In genomic region chr3:75517631-75518250, GRCm38 (mm10) we compare ENCODE assay signal across 10 mouse cellular contexts. TPM values are rescaled to one million over a fixed set of nuclear protein-coding genes. Genes with fewer than 3 reads are reported as not detected.
DNase-seq lines count a peak whose midpoint lies in the region; ATAC-seq and TF ChIP-seq lines count a peak whose summit lies in the region.
"Had no signal": no experiment of that assay in that cellular context is flagged by ENCODE, and none has a peak within 500 bp of the region (broad histone marks: within the 10 kb centered on the region; RNA-seq: fewer than 3 reads in every experiment).

No protein-coding gene starts in this region.

- no peaks in the 10 kb centered on the region for H3K4me1 ChIP-seq in hindbrain, embryonic 10.5 days (replicated peaks)
- H3K4me1 ChIP-seq in hindbrain, embryonic 16.5 days (ENCODE audit: control insufficient read depth, insufficient read depth, low read depth, low read length), result no peaks in the 10 kb centered on the region
- no peaks in the 10 kb centered on the region for H3K4me1 ChIP-seq in MEL (ENCODE audit: control insufficient read depth in 1 of 2, insufficient read depth in 2 of 2, low read length in 2 of 2)
- no peaks in the 10 kb centered on the region for H3K4me1 ChIP-seq in cortical plate, adult 2 months (ENCODE audit: control insufficient read depth, insufficient read depth, low read length)
- H3K4me1 ChIP-seq in thymus, adult 2 months (replicated peaks; ENCODE audit: control insufficient read depth, insufficient read depth, low read length), result no peaks in the 10 kb centered on the region
- H3K4me1 ChIP-seq: embryonic facial prominence, embryonic 12.5 days had no signal

- no peak for TF ChIP-seq EP300 in MEL (IDR thresholded peaks at IDR 0.05; ENCODE audit: low read depth in 1 of 2, low read length in 2 of 2)

- peak; percentile 44 for TF ChIP-seq RAD21 in MEL (IDR thresholded peaks at IDR 0.05; ENCODE audit: low read depth, low read length)

- WGBS in hindbrain, embryonic 10.5 days, result 76% methylated on average over 7 of the region's 7 CpGs
- WGBS in hindbrain, embryonic 16.5 days, result 81% methylated on average over 7 of the region's 7 CpGs
- 76% methylated on average over 7 of the region's 7 CpGs for WGBS in thymus, adult 2 months

- H3K4me2 ChIP-seq in hindbrain, embryonic 16.5 days (ENCODE audit: low read length), result no peak overlapping the region
- H3K4me2 ChIP-seq: embryonic facial prominence, embryonic 12.5 days had no signal

- no peak for TF ChIP-seq POLR2A in MEL (IDR thresholded peaks at IDR 0.05; ENCODE audit: control insufficient read depth in 1 of 2, insufficient read depth in 1 of 2, low read depth in 1 of 2, low read length in 2 of 2, poor library complexity in 1 of 2)
- TF ChIP-seq POLR2A in cortical plate, adult 2 months (IDR thresholded peaks at IDR 0.05; ENCODE audit: extremely low read depth, insufficient read depth, low read length), result no peak
- TF ChIP-seq POLR2A in thymus, adult 2 months (IDR thresholded peaks at IDR 0.05; ENCODE audit: control insufficient read depth, extremely low read depth, insufficient read depth, low read length, poor library complexity), result no peak

- H3K9me3 ChIP-seq in hindbrain, embryonic 10.5 days, result no peaks in the 10 kb centered on the region
- no peaks in the 10 kb centered on the region for H3K9me3 ChIP-seq in hindbrain, embryonic 16.5 days (ENCODE audit: control insufficient read depth, low read length)
- H3K9me3 ChIP-seq in MEL (replicated peaks; ENCODE audit: insufficient read depth, low read length), result no peaks in the 10 kb centered on the region
- H3K9me3 ChIP-seq: embryonic facial prominence, embryonic 12.5 days had no signal

- no peak overlapping the region for H3K27ac ChIP-seq in hindbrain, embryonic 10.5 days
- no peak overlapping the region for H3K27ac ChIP-seq in hindbrain, embryonic 16.5 days (ENCODE audit: low read depth, low read length)
- H3K27ac ChIP-seq in MEL (ENCODE audit: control insufficient read depth, low read depth, low read length), result no peak overlapping the region
- H3K27ac ChIP-seq in cortical plate, adult 2 months (ENCODE audit: insufficient read depth, low read length), result no peak overlapping the region
- H3K27ac ChIP-seq in thymus, adult 2 months (ENCODE audit: control insufficient read depth, insufficient read depth, low read length), result no peak overlapping the region
- H3K27ac ChIP-seq: embryonic facial prominence, embryonic 12.5 days had no signal

- no peak overlapping the region for H3K9ac ChIP-seq in hindbrain, embryonic 16.5 days (ENCODE audit: low read depth, low read length)
- no peak overlapping the region for H3K9ac ChIP-seq in MEL (ENCODE audit: control insufficient read depth, low read depth, low read length, poor library complexity, severe bottlenecking)
- H3K9ac ChIP-seq: embryonic facial prominence, embryonic 12.5 days had no signal

- no peak overlapping the region for H3K4me3 ChIP-seq in hindbrain, embryonic 10.5 days
- H3K4me3 ChIP-seq in hindbrain, embryonic 16.5 days (ENCODE audit: low read length), result no peak overlapping the region
- no peak overlapping the region for H3K4me3 ChIP-seq in MEL (ENCODE audit: control insufficient read depth in 1 of 2, insufficient read depth in 1 of 2, low read depth in 2 of 2, low read length in 2 of 2)
- no peak overlapping the region for H3K4me3 ChIP-seq in cortical plate, adult 2 months (ENCODE audit: insufficient read depth, low read length)
- no peak overlapping the region for H3K4me3 ChIP-seq in thymus, adult 2 months (ENCODE audit: control insufficient read depth, insufficient read depth, low read length)
- H3K4me3 ChIP-seq: embryonic facial prominence, embryonic 12.5 days had no signal

- TF ChIP-seq CTCF in MEL (IDR thresholded peaks at IDR 0.05 in 2 of 3, conservative IDR thresholded peaks at IDR 0.05 in 1 of 3; ENCODE audit: control insufficient read depth in 1 of 3, insufficient read depth in 1 of 3, low read depth in 2 of 3, low read length in 3 of 3, poor library complexity in 1 of 3, severe bottlenecking in 1 of 3), result peak; percentile 57 to 67 (median 57)
- peak; percentile 53; the same call in 1 of the 2 replicates for TF ChIP-seq CTCF in cortical plate, adult 2 months (IDR thresholded peaks at IDR 0.05; ENCODE audit: extremely low read depth, insufficient read depth, low read length)
- TF ChIP-seq CTCF in thymus, adult 2 months (IDR thresholded peaks at IDR 0.05; ENCODE audit: borderline replicate concordance, control insufficient read depth, extremely low read depth, insufficient read depth, low read length, poor library complexity), result no peak

- H3K79me2 ChIP-seq in MEL (ENCODE audit: control insufficient read depth, insufficient read depth, low read length, poor library complexity), result no peaks in the 10 kb centered on the region

- peaks cover 41% of the 10 kb centered on the region for H3K36me3 ChIP-seq in hindbrain, embryonic 10.5 days
- peaks cover 11% of the 10 kb centered on the region for H3K36me3 ChIP-seq in hindbrain, embryonic 16.5 days (ENCODE audit: control insufficient read depth, insufficient read depth, low read length)
- H3K36me3 ChIP-seq in MEL (ENCODE audit: control insufficient read depth in 1 of 2, insufficient read depth in 2 of 2, low read length in 2 of 2), result peaks cover 0 to 7% of the 10 kb centered on the region in 2 experiments; a peak in 2 of 4 replicates
- H3K36me3 ChIP-seq in thymus, adult 2 months (ENCODE audit: control insufficient read depth, insufficient read depth, low read length), result peaks cover 37% of the 10 kb centered on the region

- DNase-seq in hindbrain, embryonic 10.5 days (ENCODE audit: low spot score), result peak; percentile 15
- DNase-seq in MEL (ENCODE audit: low read depth, low spot score), result peak; percentile 59
- peak; percentile 64 for DNase-seq in heart, postnatal 4 days
- peak; percentile 22 to 57 for DNase-seq in layer of hippocampus, postnatal 36 days
- DNase-seq in thymus, adult 2 months, result peak; percentile 75

- H3K27me3 ChIP-seq in hindbrain, embryonic 10.5 days (ENCODE audit: insufficient read depth, poor library complexity, severe bottlenecking), result no peaks in the 10 kb centered on the region
- H3K27me3 ChIP-seq in hindbrain, embryonic 16.5 days (replicated peaks; ENCODE audit: control insufficient read depth, insufficient read depth, low read length), result no peaks in the 10 kb centered on the region
- H3K27me3 ChIP-seq in MEL (ENCODE audit: control insufficient read depth in 1 of 2, insufficient read depth in 2 of 2, low read length in 2 of 2), result no peaks in the 10 kb centered on the region
- H3K27me3 ChIP-seq in thymus, adult 2 months (ENCODE audit: control insufficient read depth, insufficient read depth, low read length), result no peaks in the 10 kb centered on the region
- H3K27me3 ChIP-seq: embryonic facial prominence, embryonic 12.5 days had no signal

- no peak for ATAC-seq in hindbrain, embryonic 16.5 days
- ATAC-seq in megakaryocyte progenitor cell, adult 5-6 weeks (replicated peaks; ENCODE audit: poor library complexity), result peak; percentile 89

TF ChIP-seq in MEL, 35 proteins besides CTCF, POLR2A, EP300 and RAD21:
- TF ChIP-seq GATA1 (IDR thresholded peaks at IDR 0.05; ENCODE audit: low read depth, low read length) (no peak), NELFE (IDR thresholded peaks at IDR 0.05; ENCODE audit: low read depth, low read length) (no peak), SMC3 (IDR thresholded peaks at IDR 0.05; ENCODE audit: low read depth, low read length) (peak; percentile 76), ZC3H11A (IDR thresholded peaks at IDR 0.05; ENCODE audit: low read depth, low read length) (peak; percentile 45; the same call in 1 of the 2 replicates)

RNA-seq across cellular contexts. Expression of gene Wdr49, which starts 35.8 kb away (rescaled TPM):
- polyA plus RNA-seq in hindbrain, embryonic 10.5 days (2016; fragmentation: Nextera tagmentation; extraction: Ambion mirVana), result not detected in 2 replicates
- polyA plus RNA-seq in hindbrain, embryonic 16.5 days (2015; fragmentation: Nextera tagmentation; extraction: Ambion mirVana), result 0.37 and 0.44 TPM in 2 replicates
- total RNA-seq in MEL (2012; rRNA removed), result not detected in 2 replicates
- not detected for polyA plus RNA-seq in MEL (2012; ENCODE audit: insufficient read depth in 1 of 2, insufficient read length in 2 of 2, low read depth in 1 of 2, low replicate concordance in 2 of 2, missing spikeins in 1 of 2)
- polyA plus RNA-seq in cortical plate, adult 2 months (2012; rRNA removed), result 0.06 and 0.19 TPM in 2 replicates
- not detected for total RNA-seq in heart, postnatal 4 days (2021)
- under 1 TPM; 0.73 to 0.77 TPM for total RNA-seq in layer of hippocampus, postnatal 36 days (2021)
- not detected in 2 replicates for total RNA-seq in megakaryocyte progenitor cell, adult 5-6 weeks (2015)
- not detected in 2 replicates for total RNA-seq in megakaryocyte progenitor cell, adult 5-6 weeks (2017)
- polyA plus RNA-seq in thymus, adult 2 months (2012; rRNA removed), result not detected in 2 replicates
- polyA plus RNA-seq: embryonic facial prominence, embryonic 12.5 days; lung, embryonic 16.5 days had no signal

RNA-seq across cellular contexts. Expression of gene Pdcd10, which starts 38.9 kb away (rescaled TPM):
- 75.1 and 82.4 TPM in 2 replicates for polyA plus RNA-seq in hindbrain, embryonic 10.5 days (2016; fragmentation: Nextera tagmentation; extraction: Ambion mirVana)
- 69.7 and 75.8 TPM in 2 replicates for polyA plus RNA-seq in hindbrain, embryonic 16.5 days (2015; fragmentation: Nextera tagmentation; extraction: Ambion mirVana)
- total RNA-seq in MEL (2012; rRNA removed), result 42.8 and 47.1 TPM in 2 replicates
- 100 to 1,000 TPM in 1 of 2 experiments, 10 to 100 TPM in 1; 41.4 to 110 TPM for polyA plus RNA-seq in MEL (2012; ENCODE audit: insufficient read depth in 1 of 2, insufficient read length in 2 of 2, low read depth in 1 of 2, low replicate concordance in 2 of 2, missing spikeins in 1 of 2)
- polyA plus RNA-seq in cortical plate, adult 2 months (2012; rRNA removed), result 38.8 and 43.3 TPM in 2 replicates
- total RNA-seq in heart, postnatal 4 days (2021), result 10 to 100 TPM; 31.0 to 41.1 TPM
- total RNA-seq in layer of hippocampus, postnatal 36 days (2021), result 10 to 100 TPM; 56.0 to 69.8 TPM
- 67.7 and 69.5 TPM in 2 replicates for total RNA-seq in megakaryocyte progenitor cell, adult 5-6 weeks (2015)
- total RNA-seq in megakaryocyte progenitor cell, adult 5-6 weeks (2017), result 95.9 and 129 TPM in 2 replicates
- 7.8 and 10.4 TPM in 2 replicates for polyA plus RNA-seq in thymus, adult 2 months (2012; rRNA removed)

RNA-seq across cellular contexts. Expression of gene Serpini1, which starts 39.6 kb away (rescaled TPM):
- polyA plus RNA-seq in hindbrain, embryonic 10.5 days (2016; fragmentation: Nextera tagmentation; extraction: Ambion mirVana), result 12.2 and 20.7 TPM in 2 replicates
- polyA plus RNA-seq in hindbrain, embryonic 16.5 days (2015; fragmentation: Nextera tagmentation; extraction: Ambion mirVana), result 171 and 186 TPM in 2 replicates
- 0.08 TPM in 1 of 2 replicates, not detected in the other for total RNA-seq in MEL (2012; rRNA removed)
- under 1 TPM in 1 of 2 experiments, not detected in 1; 0.13 TPM for polyA plus RNA-seq in MEL (2012; ENCODE audit: insufficient read depth in 1 of 2, insufficient read length in 2 of 2, low read depth in 1 of 2, low replicate concordance in 2 of 2, missing spikeins in 1 of 2)
- polyA plus RNA-seq in cortical plate, adult 2 months (2012; rRNA removed), result 119 and 130 TPM in 2 replicates
- 1 to 10 TPM; 4.3 to 4.4 TPM for total RNA-seq in heart, postnatal 4 days (2021)
- 100 to 1,000 TPM; 175 to 193 TPM for total RNA-seq in layer of hippocampus, postnatal 36 days (2021)
- total RNA-seq in megakaryocyte progenitor cell, adult 5-6 weeks (2015), result 1.1 and 2.1 TPM in 2 replicates
- 1.00 and 1.7 TPM in 2 replicates for total RNA-seq in megakaryocyte progenitor cell, adult 5-6 weeks (2017)
- 1.0 and 1.1 TPM in 2 replicates for polyA plus RNA-seq in thymus, adult 2 months (2012; rRNA removed)

Comparison
In these comparisons a context has a peak if more than half of its experiments do, and no peak if none do; other contexts are left out.
1. DNase-seq: peak in every context shown above with its lines; median percentile 75 in thymus, adult 2 months; 64 in heart, postnatal 4 days; 59 in MEL; 40 in layer of hippocampus, postnatal 36 days; 15 in hindbrain, embryonic 10.5 days.